ENCODE assay signal across 8 mouse cellular contexts in the genomic region with DNA sequence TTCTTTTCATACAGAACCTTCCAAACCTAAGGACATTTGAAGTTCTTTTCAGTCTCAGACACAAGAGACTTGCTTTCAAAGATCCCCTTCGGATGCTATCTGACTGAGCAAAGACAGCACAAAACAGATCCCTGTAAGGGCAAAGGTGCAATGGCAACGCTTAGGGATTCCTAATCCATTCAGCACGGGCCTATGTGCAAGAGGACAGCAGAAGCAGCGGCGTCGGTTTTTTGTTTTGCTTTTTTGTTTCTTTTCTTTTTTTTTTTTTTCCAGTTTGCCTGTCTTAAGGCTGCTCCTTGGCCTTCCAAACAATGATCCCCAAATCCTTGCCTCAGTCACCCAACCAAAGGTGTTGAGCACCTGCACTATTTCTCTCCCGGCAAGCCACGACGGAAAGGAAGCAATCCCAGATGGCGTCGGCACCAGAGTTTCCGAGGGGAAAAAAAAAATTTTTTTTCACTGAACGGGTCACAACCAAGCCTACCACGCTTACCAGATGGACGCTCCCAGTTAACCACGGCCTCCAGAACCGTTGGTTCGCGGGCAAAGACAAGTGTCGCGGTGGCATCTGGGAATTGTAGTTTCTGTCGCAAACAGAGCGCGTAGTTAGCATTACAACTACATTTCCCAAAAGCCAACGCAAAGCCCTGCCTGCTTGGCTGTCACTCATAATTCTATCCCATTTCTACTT. TPM values are rescaled to one million over a fixed set of nuclear protein-coding genes. Genes with fewer than 3 reads are reported as not detected.
DNase-seq lines count a peak whose midpoint lies in the region; ATAC-seq and TF ChIP-seq lines count a peak whose summit lies in the region.

No protein-coding gene starts in this region.

- H3K4me2 ChIP-seq in forebrain, embryonic 12.5 days = peak overlapping the region; percentile 64
- H3K4me2 ChIP-seq in stomach, embryonic 14.5 days (replicated peaks; ENCODE audit: low read depth, low read length) = peak overlapping the region; percentile 53

- peak overlapping the region; percentile 97 for H3K27ac ChIP-seq in kidney, adult 2 months (ENCODE audit: insufficient read depth, low read depth, low read length)
- peak overlapping the region; percentile 95 for H3K27ac ChIP-seq in forebrain, embryonic 12.5 days
- H3K27ac ChIP-seq in stomach, embryonic 14.5 days (ENCODE audit: low read length) = peak overlapping the region; percentile 97

- ATAC-seq in forebrain, embryonic 12.5 days (ENCODE audit: low FRiP score) = peak; percentile 79
- ATAC-seq in hematopoietic stem cell, adult 5-6 weeks (replicated peaks in 1 of 2; ENCODE audit: insufficient read depth in 1 of 2, low FRiP score in 2 of 2, low TSS enrichment in 1 of 2, low read depth in 1 of 2, poor library complexity in 2 of 2, severe bottlenecking in 2 of 2) = peak; percentile 81 to 82
- peak; percentile 81 for ATAC-seq in megakaryocyte-erythroid progenitor cell, adult 5-6 weeks (replicated peaks; ENCODE audit: low FRiP score, low TSS enrichment, poor library complexity, severe bottlenecking)
- peak; percentile 77 for ATAC-seq in stomach, embryonic 14.5 days (ENCODE audit: insufficient number of reproducible peaks, insufficient read depth, low FRiP score, low read depth)

- intact Hi-C loops in left cerebral cortex, postnatal 4 days (cut with DNase I) = no loop called here

- no peaks in the 10 kb centered on the region for H3K9me3 ChIP-seq in forebrain, embryonic 12.5 days
- no peaks in the 10 kb centered on the region; the same call in 1 of the 2 replicates for H3K9me3 ChIP-seq in stomach, embryonic 14.5 days (ENCODE audit: control insufficient read depth, low read depth, low read length)

- H3K27me3 ChIP-seq in kidney, adult 2 months (replicated peaks; ENCODE audit: control insufficient read depth, insufficient read depth, low read length) = no peaks in the 10 kb centered on the region
- no peaks in the 10 kb centered on the region for H3K27me3 ChIP-seq in forebrain, embryonic 12.5 days
- no peaks in the 10 kb centered on the region for H3K27me3 ChIP-seq in stomach, embryonic 14.5 days (ENCODE audit: control insufficient read depth, insufficient read depth, low read length)

- WGBS in kidney, adult 2 months = 3% methylated on average over 25 of the region's 25 CpGs
- WGBS in forebrain, embryonic 12.5 days = 3% methylated on average over 25 of the region's 25 CpGs
- WGBS in stomach, embryonic 14.5 days = 2% methylated on average over 25 of the region's 25 CpGs

- DNase-seq in kidney, adult 2 months = peak; percentile 95
- DNase-seq in kidney, adult 9 months = no peak
- DNase-seq in brain, embryonic 18.5 days (ENCODE audit: low read depth, low spot score) = peak; percentile 88
- peak; percentile 86 for DNase-seq in left cerebral cortex, postnatal 4 days

- TF ChIP-seq CTCF in kidney, adult 2 months (conservative IDR thresholded peaks at IDR 0.05; ENCODE audit: insufficient read depth, insufficient read length, low read depth, low read length) = no peak

- peaks cover 3% of the 10 kb centered on the region; the same call in 1 of the 2 replicates for H3K4me1 ChIP-seq in kidney, adult 2 months (ENCODE audit: control insufficient read depth, insufficient read depth, low read length)
- H3K4me1 ChIP-seq in forebrain, embryonic 12.5 days = peaks cover 34% of the 10 kb centered on the region
- peaks cover 16% of the 10 kb centered on the region; the same call in 1 of the 2 replicates for H3K4me1 ChIP-seq in stomach, embryonic 14.5 days (ENCODE audit: control insufficient read depth, insufficient read depth, low read length)

- TF ChIP-seq POLR2A in kidney, adult 2 months (IDR thresholded peaks at IDR 0.05; ENCODE audit: low read depth, low read length) = no peak

- peak overlapping the region; percentile 87 for H3K4me3 ChIP-seq in kidney, adult 2 months (ENCODE audit: insufficient read depth, low read depth, low read length)
- peak overlapping the region; percentile 75 for H3K4me3 ChIP-seq in forebrain, embryonic 12.5 days (replicated peaks)
- H3K4me3 ChIP-seq in stomach, embryonic 14.5 days (ENCODE audit: low read depth, low read length) = peak overlapping the region; percentile 72

- no peaks in the 10 kb centered on the region for H3K36me3 ChIP-seq in kidney, adult 2 months (ENCODE audit: control insufficient read depth, insufficient read depth, low read length)
- no peaks in the 10 kb centered on the region for H3K36me3 ChIP-seq in forebrain, embryonic 12.5 days (replicated peaks)
- H3K36me3 ChIP-seq in stomach, embryonic 14.5 days (ENCODE audit: control insufficient read depth, insufficient read depth, low read length) = no peaks in the 10 kb centered on the region

- peak overlapping the region; percentile 74 for H3K9ac ChIP-seq in forebrain, embryonic 12.5 days
- peak overlapping the region; percentile 60; the same call in 1 of the 2 replicates for H3K9ac ChIP-seq in stomach, embryonic 14.5 days (replicated peaks; ENCODE audit: low read depth, low read length)

RNA-seq across cellular contexts. Expression of a gene that starts 0.4 kb away (rescaled TPM):
- polyA plus RNA-seq in kidney, adult 2 months (2012; rRNA removed) = 1.6 and 1.9 TPM in 2 replicates
- 21.9 and 26.0 TPM in 2 replicates for polyA plus RNA-seq in forebrain, embryonic 12.5 days (2016; fragmentation: Nextera tagmentation; extraction: Ambion mirVana)
- 52.7 and 67.1 TPM in 2 replicates for total RNA-seq in hematopoietic stem cell, adult 5-6 weeks (2017)
- total RNA-seq in left cerebral cortex, postnatal 4 days (2021) = 10 to 100 TPM in 1 of 2 experiments, 1 to 10 TPM in 1; 9.8 to 11.3 TPM
- total RNA-seq in megakaryocyte-erythroid progenitor cell, adult 5-6 weeks (2014; fragmentation: Nextera tagmentation) = 28.7 and 45.5 TPM in 2 replicates
- total RNA-seq in megakaryocyte-erythroid progenitor cell, adult 5-6 weeks (2017) = 41.5 and 50.0 TPM in 2 replicates
- 22.1 and 22.8 TPM in 2 replicates for polyA plus RNA-seq in stomach, embryonic 14.5 days (2014; fragmentation: Nextera tagmentation; extraction: Ambion mirVana)

RNA-seq across cellular contexts. Expression of a gene that starts 0.5 kb away (rescaled TPM):
- 10.4 and 13.2 TPM in 2 replicates for polyA plus RNA-seq in kidney, adult 2 months (2012; rRNA removed)
- 29.0 and 34.0 TPM in 2 replicates for polyA plus RNA-seq in forebrain, embryonic 12.5 days (2016; fragmentation: Nextera tagmentation; extraction: Ambion mirVana)
- total RNA-seq in hematopoietic stem cell, adult 5-6 weeks (2017) = 58.3 and 106 TPM in 2 replicates
- total RNA-seq in left cerebral cortex, postnatal 4 days (2021) = 10 to 100 TPM; 27.1 to 27.3 TPM
- total RNA-seq in megakaryocyte-erythroid progenitor cell, adult 5-6 weeks (2014; fragmentation: Nextera tagmentation) = 22.6 and 23.4 TPM in 2 replicates
- 20.4 and 24.6 TPM in 2 replicates for total RNA-seq in megakaryocyte-erythroid progenitor cell, adult 5-6 weeks (2017)
- polyA plus RNA-seq in stomach, embryonic 14.5 days (2014; fragmentation: Nextera tagmentation; extraction: Ambion mirVana) = 33.8 and 36.7 TPM in 2 replicates
